Mouse (Mus musculus) c-Kit-positive CD71-negative TER-119-negative erythroid progenitor cells, embryonic 14.5 days (primary cell): ENCODE results near the gene Ubp1.
"Not testable (repeated sequence)": the region's sequence is repeated elsewhere in the genome, so short reads cannot be mapped to it uniquely, and the experiment has no call there.

Experiments
- DNase-seq: peaks from one replicate; pipeline ENCODE4 v3.0.0-alpha.2; 2013; ENCODE audit warnings: low read depth

Gene Ubp1

GRCm38 (mm10) chr9:113930534-113931374 lies at the start of gene Ubp1:
Gene Ubp1, plus strand, starts transcription at chr9:113930934.
- DNase-seq, result peak; percentile 90

- no peak for DNase-seq
Measured at GRCm38 (mm10) chr9:113894903-113895302, 35.8 kb upstream of the Ubp1 start.

- no peak for DNase-seq
Measured at GRCm38 (mm10) chr9:113903136-113903535, 27.6 kb upstream of the Ubp1 start.

GRCm38 (mm10) chr9:113904315-113904714 lies 26.4 kb upstream of the Ubp1 start:
- not testable (repeated sequence) for DNase-seq

- no peak for DNase-seq
Measured at GRCm38 (mm10) chr9:113915789-113916188, 14.9 kb upstream of the Ubp1 start.

- no peak for DNase-seq
Measured at GRCm38 (mm10) chr9:113922677-113923076, 8.1 kb upstream of the Ubp1 start.

GRCm38 (mm10) chr9:113924883-113925282 lies 5.9 kb upstream of the Ubp1 start:
- no peak for DNase-seq

GRCm38 (mm10) chr9:113928591-113928990 lies 2.1 kb upstream of the Ubp1 start:
- DNase-seq, result no peak

- DNase-seq, result no peak
Measured at GRCm38 (mm10) chr9:113929676-113930075, 1.1 kb upstream of the Ubp1 start.

GRCm38 (mm10) chr9:113931375-113932099 lies 803 bp downstream of the Ubp1 start:
- no peak for DNase-seq

- DNase-seq, result no peak
Measured at GRCm38 (mm10) chr9:113932100-113932470, 1.4 kb downstream of the Ubp1 start.

GRCm38 (mm10) chr9:113932501-113932900 lies 1.8 kb downstream of the Ubp1 start:
- no peak for DNase-seq

- no peak for DNase-seq
Measured at GRCm38 (mm10) chr9:113935638-113936037, 4.9 kb downstream of the Ubp1 start.

GRCm38 (mm10) chr9:113939063-113939850 lies 8.5 kb downstream of the Ubp1 start:
- DNase-seq, result no peak

GRCm38 (mm10) chr9:113941103-113941805 lies 10.5 kb downstream of the Ubp1 start:
- DNase-seq, result no peak

GRCm38 (mm10) chr9:113943372-113943771 lies 12.6 kb downstream of the Ubp1 start:
- DNase-seq, result no peak

GRCm38 (mm10) chr9:113947216-113947615 lies 16.5 kb downstream of the Ubp1 start:
- DNase-seq, result no peak

GRCm38 (mm10) chr9:113957777-113958176 lies 27.0 kb downstream of the Ubp1 start:
- no peak for DNase-seq

GRCm38 (mm10) chr9:113963718-113964117 lies 33.0 kb downstream of the Ubp1 start:
- no peak for DNase-seq

GRCm38 (mm10) chr9:113964415-113964814 lies 33.7 kb downstream of the Ubp1 start:
- no peak for DNase-seq

GRCm38 (mm10) chr9:113966838-113967237 lies 36.1 kb downstream of the Ubp1 start:
- no peak for DNase-seq

GRCm38 (mm10) chr9:113968967-113969366 lies 38.2 kb downstream of the Ubp1 start:
- DNase-seq, result peak; percentile 40
